Mouse (Mus musculus) urinary bladder, postnatal 25 days (tissue): ENCODE measurements around the gene Hspa1l.
"Not testable (repeated sequence)": the region's sequence is repeated elsewhere in the genome, so short reads cannot be mapped to it uniquely, and the experiment has no call there.

Experiments
- DNase-seq: peaks from one replicate; pipeline ENCODE4 v3.0.0; 2022; ENCODE audit warnings: low spot score

Gene Hspa1l

GRCm38 (mm10) chr17:34951636-34952377 lies 20.7 kb upstream of the Hspa1l start:
- DNase-seq = no peak

GRCm38 (mm10) chr17:34952378-34953040 lies 20.0 kb upstream of the Hspa1l start:
- peak; percentile 86 for DNase-seq

- DNase-seq = no peak
Observed at GRCm38 (mm10) chr17:34953258-34953657, 19.2 kb upstream of the Hspa1l start.

- DNase-seq = no peak
Observed at GRCm38 (mm10) chr17:34953904-34954303, 18.6 kb upstream of the Hspa1l start.

GRCm38 (mm10) chr17:34954831-34955230 lies 17.7 kb upstream of the Hspa1l start:
- no peak for DNase-seq

- no peak for DNase-seq
Observed at GRCm38 (mm10) chr17:34955884-34956283, 16.6 kb upstream of the Hspa1l start.

- DNase-seq = no peak
Observed at GRCm38 (mm10) chr17:34956340-34956739, 16.2 kb upstream of the Hspa1l start.

- not testable (repeated sequence) for DNase-seq
Observed at GRCm38 (mm10) chr17:34957291-34957690, 15.2 kb upstream of the Hspa1l start.

- not testable (repeated sequence) for DNase-seq
Observed at GRCm38 (mm10) chr17:34957966-34958365, 14.5 kb upstream of the Hspa1l start.

GRCm38 (mm10) chr17:34958734-34959129 lies 13.8 kb upstream of the Hspa1l start:
- not testable (repeated sequence) for DNase-seq

GRCm38 (mm10) chr17:34959130-34959778 lies 13.2 kb upstream of the Hspa1l start, which contains the start of gene Hspa1b:
TSS of gene Hspa1b (minus strand) at chr17:34959238.
- DNase-seq = peak; percentile 66

GRCm38 (mm10) chr17:34959881-34960515 lies 12.5 kb upstream of the Hspa1l start:
- DNase-seq = no peak

- peak; percentile 36 for DNase-seq
Observed at GRCm38 (mm10) chr17:34960702-34961493, 11.6 kb upstream of the Hspa1l start.

GRCm38 (mm10) chr17:34962125-34962524 lies 10.4 kb upstream of the Hspa1l start:
- DNase-seq = no peak

GRCm38 (mm10) chr17:34962841-34963240 lies 9.7 kb upstream of the Hspa1l start:
- no peak for DNase-seq

- DNase-seq = no peak
Observed at GRCm38 (mm10) chr17:34964640-34965049, 7.9 kb upstream of the Hspa1l start.

- no peak for DNase-seq
Observed at GRCm38 (mm10) chr17:34965627-34966026, 6.9 kb upstream of the Hspa1l start.

- not testable (repeated sequence) for DNase-seq
Observed at GRCm38 (mm10) chr17:34969822-34970221, 2.7 kb upstream of the Hspa1l start, which contains the start of gene Gm20481. TSS of gene Gm20481 (plus strand) at chr17:34969912.

- DNase-seq = not testable (repeated sequence)
Observed at GRCm38 (mm10) chr17:34970850-34971249, 1.7 kb upstream of the Hspa1l start.

GRCm38 (mm10) chr17:34971694-34972068 lies 822 bp upstream of the Hspa1l start:
- not testable (repeated sequence) for DNase-seq
